8 mouse cellular contexts compared by ENCODE assay signal in genomic region chr3:96264404-96264949, GRCm38 (mm10). TPM values are rescaled to one million over a fixed set of nuclear protein-coding genes. Genes with fewer than 3 reads are reported as not detected.
DNase-seq lines count a peak whose midpoint lies in the region; ATAC-seq and TF ChIP-seq lines count a peak whose summit lies in the region.

No protein-coding gene starts in this region.

- DNase-seq in kidney, postnatal 4 days, result no peak
- DNase-seq in hindbrain, embryonic 11.5 days (ENCODE audit: low spot score), result no peak
- DNase-seq in right cerebral cortex, adult 2 months (ENCODE audit: low spot score in 2 of 2), result no peak
- no peak for DNase-seq in left cerebral cortex, postnatal 25 days (ENCODE audit: low spot score in 2 of 2)
- no peak for DNase-seq in cerebellum, postnatal 4 days (ENCODE audit: low spot score in 2 of 2)

- H3K27me3 ChIP-seq in kidney, embryonic 16.5 days (ENCODE audit: insufficient read depth, low read length), result no peaks in the 10 kb centered on the region
- H3K27me3 ChIP-seq in hindbrain, embryonic 11.5 days (ENCODE audit: control insufficient read depth, insufficient read depth, low read length), result no peaks in the 10 kb centered on the region
- H3K27me3 ChIP-seq in midbrain, embryonic 15.5 days (replicated peaks), result no peaks in the 10 kb centered on the region

- no peak for ATAC-seq in kidney, embryonic 16.5 days (ENCODE audit: low FRiP score, low TSS enrichment)
- ATAC-seq in hindbrain, embryonic 11.5 days (ENCODE audit: low FRiP score), result no peak
- ATAC-seq in midbrain, embryonic 15.5 days (replicated peaks), result no peak

- peak overlapping the region; percentile 71 for H3K9ac ChIP-seq in kidney, embryonic 16.5 days (replicated peaks; ENCODE audit: low read length)
- H3K9ac ChIP-seq in hindbrain, embryonic 11.5 days (ENCODE audit: low read depth, low read length), result peak overlapping the region; percentile 8; the same call in 1 of the 2 replicates
- no peak overlapping the region for H3K9ac ChIP-seq in midbrain, embryonic 15.5 days

- H3K9me3 ChIP-seq in kidney, embryonic 16.5 days (ENCODE audit: low read length), result no peaks in the 10 kb centered on the region
- no peaks in the 10 kb centered on the region for H3K9me3 ChIP-seq in hindbrain, embryonic 11.5 days (ENCODE audit: control insufficient read depth, low read length)
- no peaks in the 10 kb centered on the region for H3K9me3 ChIP-seq in midbrain, embryonic 15.5 days

- no peak for TF ChIP-seq CTCF in bone marrow, adult 2 months (IDR thresholded peaks at IDR 0.05; ENCODE audit: control insufficient read depth, insufficient read depth, low read length)

- peak overlapping the region; percentile 79 for H3K4me2 ChIP-seq in kidney, embryonic 16.5 days (replicated peaks; ENCODE audit: low read depth, low read length)
- peak overlapping the region; percentile 64; the same call in 1 of the 2 replicates for H3K4me2 ChIP-seq in hindbrain, embryonic 11.5 days (replicated peaks; ENCODE audit: low read depth, low read length)
- H3K4me2 ChIP-seq in midbrain, embryonic 15.5 days, result peak overlapping the region; percentile 72

- whole genome bisulfite sequencing in kidney, embryonic 16.5 days, result 72% methylated on average over 7 of the region's 7 CpGs
- WGBS in bone marrow, adult 2 months, result 53% methylated on average over 7 of the region's 7 CpGs
- WGBS in hindbrain, embryonic 11.5 days, result 69% methylated on average over 7 of the region's 7 CpGs
- 65% methylated on average over 7 of the region's 7 CpGs for WGBS in midbrain, embryonic 15.5 days

- H3K27ac ChIP-seq in kidney, embryonic 16.5 days (ENCODE audit: low read length), result peak overlapping the region; percentile 99
- peak overlapping the region; percentile 97; the same call in 1 of the 2 replicates for H3K27ac ChIP-seq in bone marrow, adult 2 months (ENCODE audit: control insufficient read depth, insufficient read depth, low read depth, low read length, poor library complexity)
- peak overlapping the region; percentile 97 for H3K27ac ChIP-seq in hindbrain, embryonic 11.5 days (ENCODE audit: low read depth, low read length)
- H3K27ac ChIP-seq in midbrain, embryonic 15.5 days, result peak overlapping the region; percentile 98

- intact Hi-C loops in left cerebral cortex, postnatal 25 days (cut with DNase I), result no loop called here

- H3K4me1 ChIP-seq in kidney, embryonic 16.5 days (ENCODE audit: insufficient read depth, low read length), result peaks cover 32% of the 10 kb centered on the region
- no peaks in the 10 kb centered on the region; the same call in 1 of the 2 replicates for H3K4me1 ChIP-seq in bone marrow, adult 2 months (ENCODE audit: control insufficient read depth, insufficient read depth, low read length)
- H3K4me1 ChIP-seq in hindbrain, embryonic 11.5 days (replicated peaks; ENCODE audit: control insufficient read depth, insufficient read depth, low read length), result peaks cover 5% of the 10 kb centered on the region; the same call in 1 of the 2 replicates
- peaks cover 35% of the 10 kb centered on the region for H3K4me1 ChIP-seq in midbrain, embryonic 15.5 days

- H3K4me3 ChIP-seq in kidney, embryonic 16.5 days (ENCODE audit: low read length), result peak overlapping the region; percentile 55
- peak overlapping the region; percentile 26 for H3K4me3 ChIP-seq in bone marrow, adult 2 months (replicated peaks; ENCODE audit: control insufficient read depth, low read depth, low read length)
- H3K4me3 ChIP-seq in hindbrain, embryonic 11.5 days (ENCODE audit: low read depth, low read length), result no peak overlapping the region
- 0 out of 2 replicates have a peak overlapping the region, but pooled peaks have one; percentile 62 for H3K4me3 ChIP-seq in midbrain, embryonic 15.5 days

- no peaks in the 10 kb centered on the region for H3K36me3 ChIP-seq in kidney, embryonic 16.5 days (ENCODE audit: insufficient read depth, low read length)
- H3K36me3 ChIP-seq in hindbrain, embryonic 11.5 days (ENCODE audit: control insufficient read depth, insufficient read depth, low read length), result no peaks in the 10 kb centered on the region
- no peaks in the 10 kb centered on the region for H3K36me3 ChIP-seq in midbrain, embryonic 15.5 days (replicated peaks)

- no peak for TF ChIP-seq POLR2A in bone marrow, adult 2 months (IDR thresholded peaks at IDR 0.05; ENCODE audit: borderline replicate concordance, control insufficient read depth, low read depth, low read length)

RNA-seq across cellular contexts. Expression of gene Hist2h4, which starts 1.4 kb away (rescaled TPM):
- 8.0 and 10.8 TPM in 2 replicates for polyA plus RNA-seq in kidney, embryonic 16.5 days (2015; fragmentation: Nextera tagmentation; extraction: Ambion mirVana)
- 25.3 and 31.8 TPM in 2 replicates for polyA plus RNA-seq in bone marrow, adult 2 months (2011; ENCODE audit: insufficient read depth, insufficient read length, low replicate concordance, missing spikeins)
- polyA plus RNA-seq in hindbrain, embryonic 11.5 days (2014; fragmentation: Nextera tagmentation; extraction: Ambion mirVana), result 4.2 and 5.8 TPM in 2 replicates
- polyA plus RNA-seq in midbrain, embryonic 15.5 days (2015; fragmentation: Nextera tagmentation; extraction: Ambion mirVana), result 5.6 and 6.1 TPM in 2 replicates
- 10 to 100 TPM; 25.6 to 30.9 TPM for total RNA-seq in left cerebral cortex, postnatal 25 days (2021)

RNA-seq across cellular contexts. Expression of gene Hist2h3b, which starts 4.0 kb away (rescaled TPM):
- polyA plus RNA-seq in kidney, embryonic 16.5 days (2015; fragmentation: Nextera tagmentation; extraction: Ambion mirVana), result 35.4 and 45.1 TPM in 2 replicates
- 20.8 and 28.9 TPM in 2 replicates for polyA plus RNA-seq in bone marrow, adult 2 months (2011; ENCODE audit: insufficient read depth, insufficient read length, low replicate concordance, missing spikeins)
- 61.9 and 71.6 TPM in 2 replicates for polyA plus RNA-seq in hindbrain, embryonic 11.5 days (2014; fragmentation: Nextera tagmentation; extraction: Ambion mirVana)
- polyA plus RNA-seq in midbrain, embryonic 15.5 days (2015; fragmentation: Nextera tagmentation; extraction: Ambion mirVana), result 12.8 and 13.1 TPM in 2 replicates
- 10 to 100 TPM; 41.5 to 49.1 TPM for total RNA-seq in left cerebral cortex, postnatal 25 days (2021)

RNA-seq across cellular contexts. Expression of gene Hist2h2bb, which starts 5.1 kb away (rescaled TPM):
- 14.8 TPM in 2 replicates for polyA plus RNA-seq in kidney, embryonic 16.5 days (2015; fragmentation: Nextera tagmentation; extraction: Ambion mirVana)
- 71.9 and 132 TPM in 2 replicates for polyA plus RNA-seq in bone marrow, adult 2 months (2011; ENCODE audit: insufficient read depth, insufficient read length, low replicate concordance, missing spikeins)
- 15.2 and 16.9 TPM in 2 replicates for polyA plus RNA-seq in hindbrain, embryonic 11.5 days (2014; fragmentation: Nextera tagmentation; extraction: Ambion mirVana)
- polyA plus RNA-seq in midbrain, embryonic 15.5 days (2015; fragmentation: Nextera tagmentation; extraction: Ambion mirVana), result 1.9 and 2.6 TPM in 2 replicates
- total RNA-seq in left cerebral cortex, postnatal 25 days (2021), result 100 to 1,000 TPM; 102 to 120 TPM

RNA-seq across cellular contexts. Expression of gene Hist2h3c1, which starts 18.0 kb away (rescaled TPM):
- polyA plus RNA-seq in kidney, embryonic 16.5 days (2015; fragmentation: Nextera tagmentation; extraction: Ambion mirVana), result 0.24 and 1.1 TPM in 2 replicates
- not detected in 2 replicates for polyA plus RNA-seq in bone marrow, adult 2 months (2011; ENCODE audit: insufficient read depth, insufficient read length, low replicate concordance, missing spikeins)
- polyA plus RNA-seq in hindbrain, embryonic 11.5 days (2014; fragmentation: Nextera tagmentation; extraction: Ambion mirVana), result 0.64 and 0.90 TPM in 2 replicates
- 0.11 TPM in 1 of 2 replicates, not detected in the other for polyA plus RNA-seq in midbrain, embryonic 15.5 days (2015; fragmentation: Nextera tagmentation; extraction: Ambion mirVana)
- total RNA-seq in left cerebral cortex, postnatal 25 days (2021), result not detected

RNA-seq across cellular contexts. Expression of gene Hist2h2aa1, which starts 19.2 kb away (rescaled TPM):
- 12.9 and 14.2 TPM in 2 replicates for polyA plus RNA-seq in kidney, embryonic 16.5 days (2015; fragmentation: Nextera tagmentation; extraction: Ambion mirVana)
- 4.5 TPM in 1 of 2 replicates, not detected in the other for polyA plus RNA-seq in bone marrow, adult 2 months (2011; ENCODE audit: insufficient read depth, insufficient read length, low replicate concordance, missing spikeins)
- polyA plus RNA-seq in hindbrain, embryonic 11.5 days (2014; fragmentation: Nextera tagmentation; extraction: Ambion mirVana), result 11.8 and 14.6 TPM in 2 replicates
- polyA plus RNA-seq in midbrain, embryonic 15.5 days (2015; fragmentation: Nextera tagmentation; extraction: Ambion mirVana), result 14.4 and 19.2 TPM in 2 replicates
- 1 to 10 TPM; 6.9 to 9.0 TPM for total RNA-seq in left cerebral cortex, postnatal 25 days (2021)
